ENCODE assay signal across 12 mouse cellular contexts in genomic region chr16:78371491-78372046, GRCm38 (mm10). TPM values are rescaled to one million over a fixed set of nuclear protein-coding genes. Genes with fewer than 3 reads are reported as not detected.
DNase-seq lines count a peak whose midpoint lies in the region; ATAC-seq and TF ChIP-seq lines count a peak whose summit lies in the region.
"Had no signal": no experiment of that assay in that cellular context is flagged by ENCODE, and none has a peak within 500 bp of the region (broad histone marks: within the 10 kb centered on the region; RNA-seq: fewer than 3 reads in every experiment).

No protein-coding gene starts in this region.

- no peak overlapping the region for H3K4me2 ChIP-seq in kidney, embryonic 16.5 days (replicated peaks; ENCODE audit: low read depth, low read length)
- H3K4me2 ChIP-seq: liver, embryonic 12.5 days had no signal

- H3K4me1 ChIP-seq in kidney, embryonic 16.5 days (ENCODE audit: insufficient read depth, low read length), result peaks cover 11% of the 10 kb centered on the region
- H3K4me1 ChIP-seq in G1E (ENCODE audit: insufficient read depth, low read depth, low read length), result peaks cover 37% of the 10 kb centered on the region

- ATAC-seq in kidney, embryonic 16.5 days (ENCODE audit: low FRiP score, low TSS enrichment), result no peak
- peak; percentile 59 for ATAC-seq in G1E (ENCODE audit: extremely low read depth, insufficient number of reproducible peaks, low FRiP score, poor library complexity, severe bottlenecking)
- ATAC-seq: activated CD4-positive, CD25-positive, alpha-beta regulatory T cell, adult 4 months; hindbrain, postnatal 0 days; liver, embryonic 12.5 days had no signal

- no peaks in the 10 kb centered on the region for H3K9me3 ChIP-seq in kidney, embryonic 16.5 days (ENCODE audit: low read length)
- no peaks in the 10 kb centered on the region for H3K9me3 ChIP-seq in G1E (replicated peaks)
- H3K9me3 ChIP-seq: liver, embryonic 12.5 days; megakaryocyte, embryonic 14.5 days had no signal

- no peak for TF ChIP-seq CTCF in G1E (IDR thresholded peaks at IDR 0.05; ENCODE audit: low read depth, low read length)

- peaks cover 29% of the 10 kb centered on the region for H3K36me3 ChIP-seq in kidney, embryonic 16.5 days (ENCODE audit: insufficient read depth, low read length)
- H3K36me3 ChIP-seq in G1E (replicated peaks), result peaks cover 47% of the 10 kb centered on the region

- DNase-seq in kidney, adult 9 months, result peak; percentile 24
- peak; percentile 23 for DNase-seq in G1E (ENCODE audit: low spot score)
- DNase-seq in adrenal gland, postnatal 10 days, result peak; percentile 61
- DNase-seq in lung, postnatal 10 days, result peak; percentile 29
- no peak for DNase-seq in gastrocnemius, postnatal 10 days
- no peak for DNase-seq in frontal cortex, postnatal 14 days (ENCODE audit: low spot score in 2 of 2)

- no peaks in the 10 kb centered on the region for H3K27me3 ChIP-seq in kidney, embryonic 16.5 days (ENCODE audit: insufficient read depth, low read length)
- no peaks in the 10 kb centered on the region for H3K27me3 ChIP-seq in G1E (ENCODE audit: insufficient read depth, low read length)
- H3K27me3 ChIP-seq: liver, embryonic 12.5 days; megakaryocyte, embryonic 14.5 days had no signal

- H3K9ac ChIP-seq in kidney, embryonic 16.5 days (replicated peaks; ENCODE audit: low read length), result no peak overlapping the region
- H3K9ac ChIP-seq: liver, embryonic 12.5 days had no signal

- H3K27ac ChIP-seq in kidney, embryonic 16.5 days (ENCODE audit: low read length), result no peak overlapping the region
- H3K27ac ChIP-seq: heart, adult 2 months; hindbrain, postnatal 0 days; liver, embryonic 12.5 days had no signal

- no peak overlapping the region for H3K4me3 ChIP-seq in kidney, embryonic 16.5 days (ENCODE audit: low read length)
- no peak overlapping the region; the same call in 1 of the 2 replicates for H3K4me3 ChIP-seq in G1E (ENCODE audit: low read depth, low read length)
- H3K4me3 ChIP-seq: heart, adult 2 months; liver, embryonic 12.5 days had no signal

- WGBS in kidney, embryonic 16.5 days, result 69% methylated on average over 7 of the region's 7 CpGs

RNA-seq across cellular contexts. Expression of gene Btg3, which starts 5.4 kb away (rescaled TPM):
- 24.7 and 33.1 TPM in 2 replicates for polyA plus RNA-seq in kidney, embryonic 16.5 days (2015; fragmentation: Nextera tagmentation; extraction: Ambion mirVana)
- total RNA-seq in G1E (2014; fragmentation: Nextera tagmentation) (37.2 and 55.6 TPM in 2 replicates), G1E (2017) (13.1 and 13.3 TPM in 2 replicates)
- 9.5 and 11.1 TPM in 2 replicates for polyA plus RNA-seq in G1E (2012)
- total RNA-seq in adrenal gland, postnatal 10 days (2021), result 10 to 100 TPM; 17.4 to 36.3 TPM
- total RNA-seq in gastrocnemius, postnatal 10 days (2021), result 1 to 10 TPM; 7.6 to 9.9 TPM

Comparison
In these comparisons a context has a peak if more than half of its experiments do, and no peak if none do; other contexts are left out.
1. DNase-seq: peak in kidney, adult 9 months (single experiment), G1E (single experiment), adrenal gland, postnatal 10 days (single experiment) and lung, postnatal 10 days (single experiment); none in gastrocnemius, postnatal 10 days (single experiment) and frontal cortex, postnatal 14 days (0 of 2).